Mouse (Mus musculus) Patski (cell line): ENCODE data around the gene F13a1. TPM values are rescaled to one million over a fixed set of nuclear protein-coding genes. Genes with fewer than 3 reads are reported as not detected.

Experiments used
- ATAC-seq: fragments of 100-300 bp; one replicate; pipeline ENCODE4 v1.8.0; 2021
- CTCF ChIA-PET: fragments of 350-600 bp; sonication (Branson Sonifier 250); formaldehyde crosslinking; loops from one replicate; lab custom pipeline; 2022; ENCODE audit warnings: inconsistent platforms; lab: Charles Lee
- POLR2A ChIA-PET: fragments of 350-600 bp; sonication (Branson Sonifier 250); formaldehyde crosslinking; loops from one replicate; lab custom pipeline; 2022; ENCODE audit warnings: antibody characterized with exemption, inconsistent platforms; lab: Charles Lee
- DNase-seq: peaks from one replicate; pipeline ENCODE4 v3.0.0-alpha.2; 2011; ENCODE audit warnings: low read depth, low spot score
- H3K27me3 ChIP-seq: fragments of 371-371 bp; one replicate; pipeline ENCODE4 v1.5.1; 2021
- CTCF ChIP-seq: fragments of 100-300 bp; IDR thresholded peaks from one replicate; pipeline ENCODE4 v1.5.1; 2021
- in situ Hi-C: fragments of 300-500 bp; cut with MboI; formaldehyde crosslinking; loops from 3 replicates; pipeline ENCODE4 v1.11.1; 2018; ENCODE audit warnings: low pct_unique_long_range_greater_than_20kb, mixed read lengths
- polyA plus RNA-seq: library from polyadenylated mRNA; unstranded; gene quantifications from one replicate; pipeline ENCODE4 v1.2.3, GENCODE M21; 2021

Gene F13a1
- not detected for polyA plus RNA-seq

DNA sequence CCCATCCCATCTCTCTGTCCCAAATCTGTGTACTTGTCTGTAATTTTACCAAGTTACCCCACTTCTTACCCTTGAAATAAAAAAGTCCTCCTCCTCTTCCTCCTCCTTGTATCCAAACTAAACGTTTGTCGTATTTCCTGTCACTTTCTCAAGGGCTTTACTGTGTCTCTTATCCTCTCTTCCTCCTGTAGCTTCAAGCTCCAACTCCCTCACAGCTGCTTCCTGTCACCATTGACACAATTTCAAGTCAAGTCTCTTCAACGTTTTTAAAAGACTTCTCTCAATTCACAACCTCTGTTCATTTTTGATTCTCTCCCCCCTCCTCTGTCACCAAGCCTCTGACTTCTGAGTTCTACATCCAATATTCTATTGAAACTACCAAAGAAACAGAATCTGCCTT is at the start of gene F13a1:
F13a1 (minus strand) TSS at position 119 of the 400 bp plus-strand sequence.
- TF ChIP-seq CTCF = no peak
- no peak for DNase-seq
- CTCF ChIA-PET = no interaction called here
- POLR2A ChIA-PET = no interaction called here
- ATAC-seq = no peak
- H3K27me3 ChIP-seq = no peaks in the 10 kb centered on the region
- in situ Hi-C loops = no loop called here

DNA sequence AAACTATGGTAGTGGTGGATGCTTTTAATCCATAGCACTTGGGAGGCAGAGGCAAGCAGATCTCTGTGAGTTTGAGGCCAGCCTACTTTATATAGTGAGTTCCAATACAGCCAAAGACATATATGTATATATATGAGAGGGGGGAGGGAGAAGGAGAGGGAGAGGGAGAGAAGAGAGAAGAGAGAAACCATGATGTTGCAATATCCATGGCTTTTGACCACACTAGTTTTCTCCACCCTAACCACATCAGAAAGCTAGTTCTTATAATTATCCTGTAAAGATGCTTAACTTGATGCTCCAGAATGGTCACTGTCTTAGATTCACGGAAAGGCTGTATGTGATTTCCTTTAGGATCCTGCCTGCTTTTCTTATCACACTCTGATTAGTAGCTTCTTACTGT is 41.6 kb upstream of the F13a1 start:
- POLR2A ChIA-PET = no interaction called here
- TF ChIP-seq CTCF = no peak
- CTCF ChIA-PET = no interaction called here

DNA sequence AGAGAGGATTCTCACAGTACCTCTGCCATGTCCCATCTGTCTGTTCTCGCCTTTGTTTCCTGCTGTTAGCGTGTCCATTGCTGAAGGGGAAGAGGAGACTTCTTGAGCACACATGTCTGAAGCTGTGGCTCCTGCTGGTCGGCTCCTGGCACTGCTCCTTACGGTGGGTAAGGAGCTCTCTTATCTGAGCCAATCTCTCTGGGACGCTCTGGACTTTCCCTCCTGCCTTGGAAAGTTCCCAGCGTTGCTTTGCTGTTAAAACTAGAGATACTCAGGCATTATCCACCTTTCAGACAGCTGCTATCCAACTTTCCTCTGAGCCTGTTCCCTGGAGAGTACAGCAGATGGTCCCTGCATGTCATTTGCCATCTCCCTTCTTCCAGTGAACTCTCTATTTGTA is 39.1 kb upstream of the F13a1 start:
- ChIA-PET POLR2A (no interaction called here), CTCF (no interaction called here)
- DNase-seq = no peak
- in situ Hi-C loops = no loop called here
- no peak for TF ChIP-seq CTCF
- no peak for ATAC-seq
- peaks cover 3% of the 10 kb centered on the region for H3K27me3 ChIP-seq

More for the DNA sequence above, 41.6 kb upstream of the F13a1 start:
- H3K27me3 ChIP-seq = no peaks in the 10 kb centered on the region
- ATAC-seq (no peak), DNase-seq (no peak)
- in situ Hi-C loops = no loop called here

DNA sequence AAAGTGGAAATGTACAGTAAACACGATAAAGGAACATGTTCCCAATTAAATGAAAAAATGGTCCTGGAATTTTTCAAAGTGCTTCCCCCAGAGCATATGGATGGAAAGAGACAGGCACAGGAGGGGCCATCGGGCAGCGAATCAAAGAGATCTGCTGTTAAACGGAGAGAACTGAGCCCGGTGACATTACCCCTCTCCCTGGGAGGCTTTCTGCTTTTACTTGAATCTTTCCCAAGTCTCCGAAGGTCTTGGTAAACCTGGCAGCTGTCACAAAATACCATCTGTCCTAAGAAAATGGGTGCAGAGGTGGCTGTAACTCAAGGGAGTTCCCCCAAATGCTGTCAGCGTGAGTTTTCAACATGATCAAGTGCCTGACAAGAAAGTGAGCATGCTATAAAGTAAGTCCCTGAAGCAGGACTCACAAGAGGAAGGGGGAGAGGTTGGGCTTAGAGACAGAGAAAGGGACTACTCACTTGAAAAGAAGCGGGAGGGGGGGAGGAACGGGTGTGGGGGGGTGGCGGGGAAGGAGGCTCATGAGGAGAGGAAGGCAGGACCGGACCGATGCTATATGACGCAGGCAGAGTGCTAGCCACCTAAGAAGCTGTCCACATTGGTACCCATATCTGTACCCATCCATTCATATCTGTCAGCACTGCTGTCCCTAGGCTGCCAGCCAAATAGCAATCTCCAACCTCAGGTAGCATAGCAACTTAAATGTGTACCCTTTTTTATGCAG is 31.6 kb upstream of the F13a1 start:
- ATAC-seq (no peak), DNase-seq (no peak)
- CTCF ChIA-PET = no interaction called here
- in situ Hi-C loops = no loop called here
- H3K27me3 ChIP-seq = peaks cover 3% of the 10 kb centered on the region
- TF ChIP-seq CTCF = no peak
- POLR2A ChIA-PET = no interaction called here

DNA sequence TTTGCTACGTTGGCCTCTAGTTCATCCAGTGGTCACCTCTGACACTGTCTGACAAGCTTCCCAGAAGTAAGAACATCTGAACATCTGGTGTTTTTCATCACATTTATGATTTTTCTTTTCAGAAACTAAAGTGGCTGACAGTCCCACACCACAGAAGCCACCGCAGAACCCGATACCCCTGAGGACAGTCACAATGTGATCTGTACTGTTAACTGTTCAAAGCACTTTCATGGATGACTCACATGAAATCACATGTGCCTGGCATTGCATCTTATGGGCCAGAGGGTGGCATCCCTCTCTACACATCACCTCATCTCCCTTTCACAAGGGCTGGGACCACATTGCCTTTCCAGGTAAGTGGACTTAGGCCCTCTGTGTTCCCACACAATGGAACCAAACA is 21.3 kb upstream of the F13a1 start:
- peaks cover 2% of the 10 kb centered on the region for H3K27me3 ChIP-seq
- ATAC-seq (no peak), DNase-seq (no peak)
- in situ Hi-C loops = no loop called here
- CTCF ChIA-PET = no interaction called here
- TF ChIP-seq CTCF = no peak
- POLR2A ChIA-PET = no interaction called here

DNA sequence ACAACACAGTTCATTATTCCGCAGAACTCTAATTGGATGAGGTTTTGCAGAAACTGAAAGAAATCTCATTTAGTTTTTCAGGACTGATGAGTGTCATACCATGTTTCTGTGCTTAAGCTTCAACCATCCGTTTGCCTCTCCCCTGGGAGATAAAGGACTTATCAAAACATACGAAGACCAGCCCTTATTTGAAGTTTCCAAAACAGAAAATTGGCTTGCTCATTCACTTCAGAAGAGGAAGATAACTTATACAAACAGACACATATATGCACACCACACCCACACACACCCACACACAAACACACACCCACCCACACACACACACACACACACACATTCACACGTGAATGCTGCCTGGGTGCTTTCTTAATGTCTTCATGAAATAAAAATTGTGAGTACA is 20.8 kb upstream of the F13a1 start:
- in situ Hi-C loops = no loop called here
- CTCF ChIA-PET = no interaction called here
- no peak for DNase-seq
- POLR2A ChIA-PET = no interaction called here
- no peak for TF ChIP-seq CTCF
- ATAC-seq = no peak
- H3K27me3 ChIP-seq = no peaks in the 10 kb centered on the region

DNA sequence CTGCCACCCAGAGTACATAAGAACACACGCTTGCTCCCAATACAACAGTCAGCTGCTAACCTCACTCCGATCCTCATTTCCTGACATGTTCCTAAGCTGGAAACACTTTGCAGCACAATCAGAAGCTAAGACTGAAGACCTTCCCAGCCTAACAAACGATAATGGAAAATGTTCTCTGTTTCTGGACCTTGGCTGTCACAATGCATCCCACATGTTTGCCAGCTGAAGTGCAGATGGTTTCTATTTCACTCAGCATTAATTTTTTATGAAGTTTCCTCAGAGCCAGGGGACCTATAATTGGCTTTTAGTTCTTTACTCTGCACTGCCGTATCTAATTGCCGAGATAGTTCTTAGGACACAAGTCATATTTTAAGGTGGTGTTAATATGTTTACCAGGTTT is 10.8 kb upstream of the F13a1 start:
- CTCF ChIA-PET = no interaction called here
- no peaks in the 10 kb centered on the region for H3K27me3 ChIP-seq
- in situ Hi-C loops = no loop called here
- ATAC-seq (no peak), DNase-seq (no peak)
- no peak for TF ChIP-seq CTCF
- POLR2A ChIA-PET = no interaction called here

GRCm38 (mm10) chr13:37056662-37057061 is 6.6 kb upstream of the F13a1 start:
- no peak for TF ChIP-seq CTCF
- in situ Hi-C loops = no loop called here
- ChIA-PET POLR2A (no interaction called here), CTCF (no interaction called here)
- ATAC-seq (no peak), DNase-seq (no peak)
- no peaks in the 10 kb centered on the region for H3K27me3 ChIP-seq

DNA sequence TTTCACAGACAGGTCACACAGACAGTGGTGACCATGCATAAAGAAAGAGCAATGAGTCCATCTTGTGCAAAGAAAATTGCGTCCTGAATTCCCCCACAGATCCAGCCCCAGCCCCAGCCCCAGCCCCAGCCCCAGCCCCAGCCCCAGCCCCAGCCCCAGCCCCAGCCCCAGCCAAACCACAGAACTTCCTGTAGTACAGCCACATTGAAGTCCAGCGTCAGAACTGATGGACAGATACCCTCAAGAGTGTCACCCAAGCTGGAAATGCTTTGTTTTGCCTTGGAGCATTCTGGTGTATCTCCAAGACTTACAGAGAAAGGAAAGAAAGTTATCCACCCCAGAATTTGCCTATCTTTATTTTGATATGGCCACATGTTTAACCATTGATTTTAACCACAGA is 413 bp downstream of the F13a1 start:
- no peak for ATAC-seq
- no peaks in the 10 kb centered on the region for H3K27me3 ChIP-seq
- no peak for TF ChIP-seq CTCF
- no peak for DNase-seq
- ChIA-PET POLR2A (no interaction called here), CTCF (no interaction called here)
- in situ Hi-C loops = no loop called here

DNA sequence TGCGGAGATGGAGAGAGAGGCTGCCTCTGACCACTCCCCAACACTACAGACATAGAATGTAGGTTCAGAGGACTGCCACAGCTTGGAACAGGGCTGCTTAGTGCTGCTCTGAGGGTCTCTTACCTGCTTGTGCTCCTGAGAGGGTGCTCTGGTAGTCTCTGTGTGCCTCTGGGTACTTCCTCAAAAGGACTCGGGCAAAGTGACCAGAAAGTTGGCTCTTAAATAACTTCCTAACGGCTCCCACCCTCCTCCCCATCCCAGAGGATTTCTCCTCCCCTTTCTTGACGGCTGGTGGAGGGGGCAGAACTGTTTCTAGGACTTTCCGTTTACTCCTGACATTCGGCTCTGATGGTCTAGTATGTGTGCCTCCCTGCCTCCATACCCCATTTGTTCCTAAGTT is 1.0 kb downstream of the F13a1 start:
- no peak for TF ChIP-seq CTCF
- in situ Hi-C loops = no loop called here
- POLR2A ChIA-PET = no interaction called here
- DNase-seq (no peak), ATAC-seq (no peak)
- CTCF ChIA-PET = no interaction called here
- no peaks in the 10 kb centered on the region for H3K27me3 ChIP-seq

- peak; percentile 40 for TF ChIP-seq CTCF
- CTCF ChIA-PET = interaction anchor here (1.0 to 1.4 kb wide), 2 partner anchors 10 to 22 kb away, joined by 3 to 4 read pairs; no protein-coding TSS in a partner anchor
- no peak for ATAC-seq
- H3K27me3 ChIP-seq = no peaks in the 10 kb centered on the region
- DNase-seq = no peak
- in situ Hi-C loops = no loop called here
- POLR2A ChIA-PET = no interaction called here
These were observed 5.0 kb downstream of the F13a1 start for GRCm38 (mm10) chr13:37045005-37045404.

- DNase-seq (no peak), ATAC-seq (no peak)
- CTCF ChIA-PET = interaction anchor here (1.5 kb wide), 1 partner anchor 10 kb away, joined by 4 read pairs; no protein-coding TSS in a partner anchor
- in situ Hi-C loops = no loop called here
- no peak for TF ChIP-seq CTCF
- POLR2A ChIA-PET = no interaction called here
- no peaks in the 10 kb centered on the region for H3K27me3 ChIP-seq
These were observed 15.3 kb downstream of the F13a1 start for GRCm38 (mm10) chr13:37034745-37035144.
